Mouse (Mus musculus) right cerebral cortex, postnatal 4 days (tissue): ENCODE results near the gene Armc5.

Source experiments
- DNase-seq: peaks from one replicate; pipeline ENCODE4 v3.0.0-alpha.2; 2022

The Armc5 gene

DNA sequence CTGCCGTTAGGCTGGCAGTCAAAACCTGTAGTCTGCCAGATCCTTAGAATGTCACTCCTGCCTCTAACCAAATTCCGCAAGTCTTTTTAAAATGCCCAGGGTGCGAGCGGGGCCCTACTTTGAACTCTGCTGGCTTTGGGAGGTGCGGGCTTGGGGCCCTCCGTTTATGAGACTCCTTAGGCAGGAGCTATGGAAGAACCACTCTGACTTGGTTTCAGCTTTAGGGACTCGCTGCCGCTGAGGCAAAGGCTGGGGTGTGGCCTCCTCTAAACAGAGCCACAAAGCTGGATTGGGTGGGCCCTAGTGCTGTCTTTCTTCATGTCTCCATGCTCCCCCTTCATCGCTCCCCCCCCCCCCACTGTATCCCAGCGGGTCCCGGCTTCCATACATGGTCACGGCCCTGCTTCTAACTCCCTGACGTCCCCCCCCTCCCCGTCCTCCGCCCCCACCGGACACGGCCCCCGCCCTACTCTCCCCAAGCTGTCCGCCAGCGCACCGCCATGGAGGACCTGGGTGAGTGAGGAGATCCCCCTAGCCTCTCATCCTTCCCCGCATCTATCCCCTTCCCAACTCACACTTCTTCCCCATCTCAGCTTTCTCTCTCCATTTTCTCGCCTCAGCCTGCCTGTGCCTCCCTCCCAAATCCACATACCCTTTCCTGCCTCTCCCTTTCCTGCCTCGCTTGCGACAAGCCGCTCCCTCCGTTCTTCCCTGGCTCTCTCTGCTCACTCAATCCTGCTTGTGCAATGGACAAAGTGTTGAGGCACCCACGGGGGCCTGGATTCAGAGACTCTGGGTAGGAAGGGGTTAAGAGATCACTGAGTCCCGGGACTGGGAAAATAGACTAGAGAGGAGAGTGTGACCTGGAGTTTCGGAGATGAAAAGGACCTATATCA is 9.6 kb downstream of the Armc5 start, which contains the start of gene Tgfb1i1:
Tgfb1i1 (plus strand) TSS at position 317 of the 896 bp plus-strand sequence.
- peak; percentile 60 for DNase-seq

DNA sequence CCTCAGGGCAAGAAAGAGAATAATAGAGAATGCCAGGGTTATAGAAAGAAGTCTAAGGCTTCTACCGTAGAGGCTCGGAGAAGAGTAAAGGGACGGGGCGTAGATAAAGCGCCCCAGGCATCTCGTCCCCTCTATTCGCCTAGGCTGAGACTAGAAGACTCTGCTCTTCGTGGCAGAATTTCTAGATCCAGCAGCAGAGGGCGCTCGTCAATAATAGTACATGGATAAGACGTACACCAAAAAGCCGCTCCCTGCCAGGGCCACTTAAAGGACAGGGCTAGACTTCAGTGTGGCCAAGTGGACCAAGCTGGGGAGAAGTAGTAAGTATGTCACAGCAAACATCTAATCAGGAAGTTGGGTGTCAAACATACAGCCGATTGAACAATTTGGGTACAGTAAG is 10.3 kb downstream of the Armc5 start:
- DNase-seq: peak; percentile 95

DNA sequence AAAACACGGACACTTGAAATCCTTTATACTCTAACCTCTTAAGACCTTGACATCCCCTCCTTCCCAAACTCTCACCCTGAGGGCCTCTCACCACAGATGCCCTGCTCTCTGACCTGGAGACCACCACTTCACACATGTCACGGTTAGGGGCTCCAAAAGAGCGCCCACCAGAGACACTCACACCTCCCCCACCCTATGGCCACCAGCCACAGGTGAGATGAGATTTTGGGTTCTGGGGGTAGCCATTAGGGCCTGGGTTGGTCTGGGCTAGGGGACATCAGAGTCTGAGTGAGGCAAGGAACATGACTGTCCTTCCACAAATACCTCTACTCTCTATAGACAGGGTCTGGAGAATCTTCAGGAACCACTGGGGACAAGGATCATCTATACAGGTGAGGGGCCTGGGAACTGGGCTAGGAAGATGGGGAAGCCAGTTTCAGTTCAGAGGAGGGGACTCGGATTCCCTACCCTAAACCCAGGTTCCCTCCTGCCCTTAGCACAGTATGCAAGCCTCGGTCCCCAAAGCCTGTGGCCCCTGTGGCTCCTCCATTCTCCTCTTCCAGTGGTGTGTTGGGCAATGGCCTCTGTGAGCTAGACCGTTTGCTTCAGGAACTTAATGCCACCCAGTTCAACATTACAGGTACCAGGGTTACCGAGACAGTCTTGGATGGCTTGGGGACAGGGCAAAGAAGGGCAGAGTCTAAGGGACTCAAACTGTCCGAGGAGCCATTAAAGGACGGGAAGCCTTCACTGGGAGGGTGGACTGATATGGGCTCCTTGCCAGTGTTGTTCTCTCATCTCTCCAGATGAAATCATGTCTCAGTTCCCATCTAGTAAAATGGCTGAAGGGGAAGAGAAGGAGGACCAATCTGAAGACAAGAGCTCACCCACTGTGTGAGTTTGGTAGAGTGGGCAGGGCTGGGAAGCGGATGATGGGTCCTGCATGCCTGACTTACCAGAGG is 11.2 kb downstream of the Armc5 start:
- DNase-seq: no peak

DNA sequence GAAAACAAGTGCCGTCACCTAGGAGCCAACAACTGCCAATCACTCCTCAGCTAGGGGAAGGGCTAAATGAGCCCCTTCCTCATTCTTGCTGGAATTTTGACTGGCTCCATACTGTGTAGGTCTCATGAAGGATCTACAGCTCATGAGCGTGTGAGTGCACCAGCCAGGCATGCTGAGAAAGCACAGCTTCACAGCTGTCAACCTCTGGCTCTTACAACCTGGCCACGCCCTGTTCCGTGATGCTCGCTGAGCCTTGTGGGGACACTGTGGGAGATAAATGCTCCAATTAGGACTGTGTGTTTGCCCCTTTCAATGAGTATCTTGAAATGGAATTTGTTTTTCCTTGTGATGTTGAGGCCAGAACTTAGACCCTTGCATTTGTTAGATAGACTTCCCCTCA is 12.9 kb downstream of the Armc5 start:
- no peak for DNase-seq

DNA sequence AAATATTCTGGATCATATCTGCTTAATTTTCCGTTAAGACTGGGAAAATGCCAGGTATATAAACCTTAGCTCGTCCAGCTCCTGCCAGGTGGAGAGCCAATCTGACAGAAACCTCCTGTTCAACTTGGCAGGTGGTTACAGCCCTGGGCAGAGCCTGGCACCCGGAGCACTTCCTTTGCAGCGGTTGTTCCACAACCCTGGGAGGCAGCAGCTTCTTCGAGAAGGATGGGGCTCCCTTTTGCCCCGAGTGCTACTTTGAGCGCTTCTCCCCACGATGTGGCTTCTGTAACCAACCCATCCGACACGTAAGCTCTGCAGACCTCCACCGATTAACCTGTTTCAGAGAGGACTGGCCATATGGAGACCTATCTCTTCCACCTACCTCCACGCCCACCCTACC is 14.8 kb downstream of the Armc5 start:
- no peak for DNase-seq

DNA sequence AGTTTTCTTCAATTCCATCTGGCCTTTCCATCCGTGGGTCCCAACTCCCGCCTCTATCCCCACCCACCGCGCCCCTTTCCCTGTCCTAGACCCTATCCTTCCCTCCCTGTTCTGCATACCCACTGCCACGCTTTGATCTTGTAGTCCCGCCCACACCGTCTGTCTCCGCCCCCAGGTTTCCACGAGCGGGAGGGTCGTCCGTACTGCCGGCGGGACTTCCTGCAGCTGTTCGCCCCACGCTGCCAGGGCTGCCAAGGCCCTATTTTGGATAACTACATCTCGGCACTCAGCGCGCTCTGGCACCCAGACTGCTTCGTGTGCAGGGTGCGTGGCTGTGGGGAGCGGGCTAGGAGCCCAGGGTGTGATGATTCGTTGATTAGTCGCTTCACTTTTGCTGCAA is 15.5 kb downstream of the Armc5 start:
- peak; percentile 56 for DNase-seq

DNA sequence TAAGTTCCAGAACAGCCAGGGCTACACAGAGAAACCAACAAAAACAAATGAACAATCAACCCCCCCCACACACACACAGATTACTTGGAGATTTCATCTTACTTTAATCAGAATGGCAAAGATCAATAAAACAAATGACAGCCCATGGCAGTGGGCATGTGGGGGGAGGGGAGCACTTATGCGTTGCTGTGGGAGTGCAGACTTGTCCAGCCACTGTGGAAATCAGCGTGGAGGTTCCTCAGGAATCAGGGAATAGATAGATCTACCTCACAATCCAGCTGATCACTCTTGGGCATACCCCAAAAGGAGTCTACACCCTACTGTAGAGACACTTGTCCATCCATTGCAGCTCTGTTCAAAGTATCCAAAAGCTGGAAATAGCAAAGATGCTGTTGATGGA is 17.8 kb downstream of the Armc5 start:
- no peak for DNase-seq

DNA sequence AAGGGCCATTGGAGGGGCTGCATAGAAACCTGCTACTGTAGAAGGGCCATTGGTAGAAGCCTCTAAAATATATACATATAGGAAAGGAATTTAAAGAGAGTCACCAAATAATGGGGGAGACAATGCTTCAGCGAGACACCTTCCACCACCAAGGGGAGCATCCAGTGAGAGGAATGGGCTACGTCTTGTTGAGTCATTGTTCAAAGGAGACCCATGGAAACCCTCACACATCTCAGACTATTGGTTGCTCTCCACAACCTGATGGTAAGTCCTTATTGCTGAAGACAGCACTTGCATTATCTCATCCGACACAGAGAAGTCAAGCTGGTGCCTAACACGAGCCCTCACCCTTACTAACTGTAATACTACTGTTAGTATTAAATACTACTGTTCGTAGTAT is 18.6 kb downstream of the Armc5 start:
- no peak for DNase-seq

DNA sequence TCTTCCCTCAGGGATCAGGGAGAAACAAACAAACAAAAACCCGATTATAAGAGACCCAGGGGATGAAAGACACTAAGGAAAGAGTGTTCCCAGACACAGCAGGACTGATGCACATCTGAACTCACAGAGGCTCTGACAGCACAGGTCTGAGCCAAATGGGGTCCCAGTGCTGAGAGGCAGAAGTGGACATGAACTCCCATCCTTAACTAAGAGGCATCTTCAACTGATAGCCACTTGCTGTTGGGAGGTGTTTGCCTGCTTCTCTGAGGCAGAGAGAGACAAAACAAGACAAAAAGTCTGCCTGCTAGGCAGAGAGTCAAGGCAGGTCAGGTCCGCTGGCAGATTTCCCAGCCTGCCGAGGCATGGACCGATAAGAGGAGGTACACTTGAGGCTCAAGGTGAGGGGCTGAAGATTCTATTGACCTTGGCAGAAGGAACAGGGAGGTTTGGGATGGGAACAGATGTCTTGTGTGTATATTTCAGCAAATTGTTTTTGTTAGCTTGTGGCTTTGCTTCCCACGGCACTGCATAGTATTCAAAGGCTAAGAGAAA is 19.7 kb downstream of the Armc5 start:
- no peak for DNase-seq

DNA sequence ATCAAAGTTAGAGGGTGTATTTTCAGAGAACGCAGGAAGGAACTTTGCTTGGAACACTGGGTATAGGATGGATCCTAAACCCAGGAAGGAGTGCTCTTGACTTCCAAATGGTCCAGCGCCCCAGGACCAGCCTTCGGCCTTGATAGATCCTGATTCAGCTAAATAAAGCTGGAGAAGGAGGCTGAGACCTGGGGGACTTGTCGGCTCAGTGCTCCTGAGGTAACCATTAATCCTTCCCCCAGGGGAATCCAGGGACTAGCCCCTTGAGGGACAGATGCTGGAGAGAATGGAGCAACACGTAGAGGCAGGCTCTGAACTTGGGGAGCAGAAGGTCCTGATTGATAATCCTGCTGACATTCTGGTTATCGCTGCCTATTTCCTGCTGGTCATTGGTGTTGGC is 28.3 kb downstream of the Armc5 start, which contains the start of gene Slc5a2:
Slc5a2 (plus strand) TSS at position 247 of the 400 bp plus-strand sequence.
- DNase-seq: no peak

DNA sequence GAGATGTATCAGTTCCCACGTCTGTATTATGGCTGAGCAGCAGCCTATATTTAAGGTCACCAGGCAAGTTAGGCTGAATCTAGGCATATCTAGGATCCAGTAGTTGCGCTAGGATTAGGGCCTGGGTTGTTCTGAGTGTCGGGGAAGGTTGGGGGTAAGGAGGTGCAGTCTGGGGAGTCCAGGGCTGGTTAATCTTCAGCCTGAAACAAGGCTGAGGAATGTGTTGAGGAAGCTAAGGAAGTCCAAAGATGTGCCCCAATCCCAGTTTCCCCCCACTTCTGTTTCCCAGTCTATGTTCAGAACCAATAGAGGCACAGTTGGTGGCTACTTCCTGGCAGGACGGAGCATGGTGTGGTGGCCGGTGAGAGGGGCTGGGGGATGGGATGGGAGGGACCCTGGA is 28.9 kb downstream of the Armc5 start:
- no peak for DNase-seq

DNA sequence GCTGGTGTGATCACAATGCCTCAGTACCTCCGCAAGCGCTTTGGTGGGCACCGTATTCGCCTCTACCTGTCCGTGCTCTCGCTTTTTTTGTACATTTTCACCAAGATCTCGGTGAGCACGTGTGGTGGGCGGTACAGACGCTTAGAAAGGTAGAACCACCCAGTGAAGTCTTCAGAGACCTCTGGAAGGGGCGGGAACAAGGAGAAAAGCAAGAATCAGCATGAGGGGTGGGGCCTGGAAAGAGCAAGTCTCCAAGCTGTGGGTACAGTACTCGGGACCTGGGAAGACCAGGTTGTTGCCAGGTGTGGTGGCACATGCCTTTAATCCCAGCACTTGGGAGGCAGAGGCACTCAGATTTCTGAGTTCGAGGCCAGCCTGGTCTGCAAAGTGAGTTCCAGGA is 30.2 kb downstream of the Armc5 start:
- no peak for DNase-seq

DNA sequence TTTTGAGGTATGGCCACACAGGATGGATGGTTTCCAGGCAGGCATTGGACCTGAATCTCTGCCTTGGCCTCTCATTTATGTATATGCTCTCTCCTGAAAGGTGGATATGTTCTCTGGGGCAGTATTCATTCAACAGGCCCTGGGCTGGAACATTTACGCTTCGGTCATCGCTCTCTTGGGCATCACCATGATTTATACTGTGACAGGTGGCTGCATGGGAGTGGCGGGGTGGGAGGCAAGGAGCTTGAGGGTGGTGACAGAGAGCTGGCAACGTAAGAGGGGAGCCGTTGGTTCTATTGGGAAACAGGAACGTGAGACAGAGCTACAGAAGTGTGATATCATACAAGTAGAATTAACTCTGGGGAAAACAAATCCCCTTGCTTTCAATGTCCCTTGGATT is 30.7 kb downstream of the Armc5 start:
- no peak for DNase-seq

DNA sequence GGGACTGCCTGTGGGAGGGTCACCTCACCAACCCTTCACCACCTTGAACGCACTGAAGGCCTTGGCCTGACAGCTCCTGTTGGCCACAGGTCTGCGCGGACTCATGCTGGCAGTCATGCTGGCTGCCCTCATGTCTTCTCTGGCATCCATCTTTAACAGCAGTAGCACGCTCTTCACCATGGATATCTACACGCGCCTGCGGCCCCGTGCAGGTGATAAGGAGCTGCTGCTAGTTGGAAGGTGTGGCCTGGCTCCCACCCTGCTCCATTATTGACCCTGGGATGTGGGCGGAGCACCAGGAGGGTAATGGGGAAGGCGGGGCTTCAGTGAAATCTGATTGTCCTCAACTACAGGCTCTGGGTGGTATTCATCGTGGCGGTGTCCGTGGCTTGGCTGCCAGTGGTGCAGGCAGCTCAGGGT is 33.3 kb downstream of the Armc5 start:
- DNase-seq: no peak

DNA sequence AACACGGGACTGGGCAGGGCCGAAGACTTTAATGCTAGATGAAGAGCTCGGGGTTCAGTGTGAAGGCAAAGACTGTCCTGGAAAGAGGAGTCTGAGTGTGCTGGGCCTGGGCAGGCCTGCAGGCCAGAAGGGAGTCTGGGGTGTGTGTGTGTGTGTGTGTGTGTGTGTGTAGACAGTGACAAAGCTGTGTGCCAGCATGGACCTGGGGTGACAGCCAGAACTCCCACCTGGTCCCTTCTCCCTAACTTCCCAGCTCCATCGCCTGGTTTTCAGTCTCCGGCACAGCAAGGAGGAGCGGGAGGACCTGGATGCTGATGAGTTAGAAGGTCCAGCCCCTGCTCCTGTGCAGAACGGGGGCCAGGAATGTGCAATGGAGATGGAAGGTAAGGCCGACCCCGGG is 34.4 kb downstream of the Armc5 start:
- DNase-seq: no peak

DNA sequence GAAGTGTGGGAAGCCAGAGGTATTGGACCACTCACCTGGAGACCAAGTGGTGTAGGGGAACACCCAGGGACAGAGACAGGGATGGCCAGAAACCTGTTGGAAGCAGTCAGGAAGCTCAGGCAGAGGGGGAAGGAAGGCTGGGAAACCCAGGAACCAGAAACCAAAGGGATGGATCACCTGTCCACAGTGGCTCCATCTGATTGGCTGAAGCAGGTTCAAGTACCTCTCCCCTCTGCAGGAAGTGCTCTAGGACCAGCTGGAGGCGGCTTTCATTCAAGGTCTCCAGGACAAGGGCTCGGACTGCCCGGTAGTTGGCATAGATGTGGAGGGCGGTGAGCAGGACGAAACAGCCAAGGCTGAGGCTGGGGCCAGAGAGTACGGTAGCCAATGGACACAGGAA is 38.9 kb downstream of the Armc5 start:
- no peak for DNase-seq

DNA sequence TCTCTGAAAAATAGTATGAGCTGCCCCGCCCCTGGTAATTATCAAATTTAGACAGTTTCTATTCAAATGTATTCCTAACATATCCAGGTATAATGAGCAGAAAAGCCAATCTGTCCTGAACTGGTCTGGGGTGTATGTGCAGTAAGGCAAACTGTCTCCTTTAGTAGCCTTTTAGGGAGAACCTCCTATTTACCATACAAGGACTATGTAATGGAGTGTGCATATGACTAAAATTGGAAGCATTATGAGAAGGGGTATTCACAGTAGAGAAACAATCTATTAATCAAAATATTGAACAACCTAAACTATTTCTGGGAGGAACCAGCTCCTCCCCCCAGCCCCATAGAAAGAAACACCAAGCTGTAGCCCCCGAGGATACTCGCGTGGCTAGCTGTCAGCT is 42.6 kb downstream of the Armc5 start:
- no peak for DNase-seq

DNA sequence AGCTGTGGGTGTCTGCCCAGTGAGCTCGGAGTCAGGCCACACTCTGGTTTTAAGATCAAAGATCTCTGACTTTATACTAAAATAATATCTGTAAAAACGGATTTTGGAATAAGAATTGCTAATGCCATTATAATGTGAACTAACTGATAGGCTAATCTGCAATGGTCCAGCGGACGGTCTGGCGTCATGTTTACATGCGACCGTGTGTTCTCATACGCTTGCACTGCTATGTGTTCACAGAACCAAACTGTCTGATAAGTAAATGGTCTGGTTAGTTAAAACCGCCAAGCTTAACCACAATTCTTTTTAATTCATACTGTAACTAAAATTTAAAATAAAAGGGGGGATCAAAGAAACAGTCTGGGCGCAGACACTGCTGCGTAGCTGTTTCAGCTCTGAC is 44.6 kb downstream of the Armc5 start:
- DNase-seq: no peak

DNA sequence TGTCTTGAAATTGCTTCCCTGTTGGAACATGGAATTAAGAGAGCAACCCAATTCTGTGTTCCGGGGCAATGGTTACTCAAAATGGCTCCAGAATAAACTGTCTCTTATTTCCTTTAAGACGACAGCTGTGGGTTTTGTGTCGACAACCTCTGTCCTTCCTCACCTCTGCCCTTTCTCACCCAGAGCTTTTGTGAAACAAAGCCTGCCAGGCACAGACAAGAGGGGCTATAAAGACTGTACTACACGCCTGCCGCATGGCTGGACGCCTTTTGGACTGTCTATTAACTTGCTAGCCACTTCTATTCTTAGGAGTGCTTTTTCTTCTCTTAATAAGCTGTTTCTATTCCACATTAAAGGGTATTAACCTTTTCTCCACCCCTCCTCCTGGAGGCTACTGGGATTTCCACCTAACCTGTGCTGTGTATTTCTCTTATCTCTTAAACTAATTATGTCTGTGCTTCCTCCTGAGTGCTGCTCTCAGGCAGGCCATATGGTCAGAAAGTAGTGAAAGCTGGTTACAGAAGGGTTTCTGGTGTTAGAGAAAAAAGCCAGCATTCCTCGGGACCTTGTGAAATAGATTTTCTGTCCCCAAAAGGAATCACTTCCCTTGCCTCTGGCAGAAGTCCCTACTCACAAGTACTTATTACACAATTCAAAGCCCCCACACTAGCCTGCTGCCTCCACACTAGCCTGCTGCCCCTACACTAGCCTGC is 45.5 kb downstream of the Armc5 start:
- DNase-seq: no peak

DNA sequence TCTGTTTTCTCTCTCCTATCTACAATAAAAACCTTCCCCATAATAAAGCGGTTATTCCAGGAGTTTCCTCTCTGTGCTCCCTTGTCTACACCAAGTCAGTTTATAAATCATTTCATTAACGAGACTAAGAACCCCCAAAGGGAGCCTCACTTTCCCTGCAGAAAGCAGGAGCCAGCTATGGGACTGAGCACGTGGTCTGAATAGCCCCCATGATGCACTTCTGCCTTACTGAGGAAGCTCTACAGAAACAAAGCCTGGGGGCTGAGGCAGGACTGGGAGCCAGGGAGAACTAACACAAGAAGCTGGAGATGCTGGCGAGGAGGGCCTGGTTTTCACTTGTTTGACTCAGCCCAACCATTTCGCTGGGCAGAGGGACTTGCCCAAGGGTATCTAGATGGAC is 46.9 kb downstream of the Armc5 start:
- DNase-seq: no peak

DNA sequence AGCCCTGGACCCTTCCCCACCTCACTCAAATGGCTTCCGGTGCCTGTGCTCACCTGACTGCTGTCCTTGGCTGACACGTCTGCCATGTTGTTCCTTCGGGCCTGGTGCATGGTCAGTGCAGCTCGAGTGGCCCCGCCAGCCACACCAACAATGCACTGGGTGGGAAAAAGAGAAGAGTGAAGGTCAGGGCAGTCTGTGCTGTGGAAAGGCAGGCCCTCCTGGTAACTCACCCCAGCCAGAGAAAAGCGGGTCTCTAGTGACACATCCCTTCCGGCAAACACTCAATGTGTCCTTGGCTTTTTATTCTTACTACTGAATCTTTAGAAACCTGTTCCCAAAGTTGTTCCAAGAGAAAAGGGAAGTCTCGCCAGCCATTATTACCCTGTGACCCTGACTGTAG is 47.9 kb downstream of the Armc5 start:
- no peak for DNase-seq

DNA sequence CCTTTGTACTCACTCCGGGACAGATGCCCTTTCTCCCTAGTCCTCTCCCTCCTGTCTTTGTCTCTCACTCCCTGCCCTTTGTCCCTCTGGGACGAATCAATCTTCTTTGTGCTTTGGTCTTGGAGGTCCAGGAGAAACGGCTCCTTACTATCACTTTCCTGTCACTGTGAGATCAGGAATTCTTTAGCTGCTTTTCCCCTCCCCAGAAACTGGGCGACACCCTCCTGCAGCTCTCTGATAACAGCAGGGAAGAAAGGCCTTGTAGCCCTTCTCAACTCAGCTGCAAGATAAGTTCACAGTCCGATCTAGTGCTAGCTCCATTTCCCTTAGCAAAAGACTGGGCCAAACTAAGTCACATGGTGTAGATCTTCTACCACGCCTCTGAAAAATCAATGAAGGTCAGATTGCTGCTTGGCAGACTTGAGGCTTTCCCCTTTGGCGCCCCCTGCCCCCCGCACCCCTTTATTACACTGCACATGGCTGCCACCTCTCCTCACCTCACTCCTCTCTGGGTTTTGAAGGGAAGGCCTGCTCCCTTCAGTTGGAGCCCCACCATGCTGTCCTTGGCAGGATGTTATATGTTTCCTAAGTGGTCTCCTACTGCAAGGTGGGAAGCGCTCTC is 51.9 kb downstream of the Armc5 start:
- no peak for DNase-seq
